Mouse (Mus musculus) spleen, adult 2 months (tissue): ENCODE measurements around the gene Ina. TPM values are rescaled to one million over a fixed set of nuclear protein-coding genes. Genes with fewer than 3 reads are reported as not detected.
A peak's percentile ranks its signal among the peaks of the same experiment; 100 is the strongest.
"Not testable (repeated sequence)": the region's sequence is repeated elsewhere in the genome, so short reads cannot be mapped to it uniquely, and the experiment has no call there.

Experiments
- DNase-seq, 2 experiments: peaks; one replicate each; pipeline versions ENCODE4 v3.0.0 to v3.0.0-alpha.2; 2012 to 2021; ENCODE audit warnings: low spot score in 2 of 2, low read depth in 1 of 2
- H3K27ac ChIP-seq: fragments of 200-500 bp; 2 replicates; pipeline ENCODE4 v1.5.1; 2012; ENCODE audit warnings: low read length, inconsistent platforms; ENCODE audit not compliant: insufficient read depth
- H3K27me3 ChIP-seq: fragments of 200-500 bp; 2 replicates; pipeline ENCODE4 v1.6.1; 2012; ENCODE audit warnings: mild to moderate bottlenecking, moderate library complexity, low read length, inconsistent platforms; ENCODE audit not compliant: control insufficient read depth, insufficient read depth
- H3K36me3 ChIP-seq: fragments of 200-500 bp; 2 replicates; pipeline ENCODE4 v1.6.1; 2012; ENCODE audit warnings: mild to moderate bottlenecking, low read length, inconsistent platforms; ENCODE audit not compliant: control insufficient read depth, insufficient read depth
- H3K4me1 ChIP-seq: fragments of 200-500 bp; 2 replicates; pipeline ENCODE4 v1.6.1; 2011; ENCODE audit warnings: inconsistent platforms; ENCODE audit not compliant: control insufficient read depth, insufficient read depth, insufficient read length
- H3K4me3 ChIP-seq: fragments of 200-500 bp; 2 replicates; pipeline ENCODE4 v1.5.1; 2011; ENCODE audit warnings: mild to moderate bottlenecking, inconsistent platforms; ENCODE audit not compliant: insufficient read depth, insufficient read length; ENCODE audit errors: extremely low read depth
- CTCF ChIP-seq: fragments of 200-500 bp; IDR thresholded peaks from 2 replicates; pipeline ENCODE4 v1.5.1; 2011; ENCODE audit warnings: mild to moderate bottlenecking, inconsistent platforms; ENCODE audit not compliant: insufficient read depth, insufficient read length, insufficient replicate concordance; ENCODE audit errors: extremely low read depth
- POLR2A ChIP-seq: fragments of 200-500 bp; IDR thresholded peaks from 2 replicates; pipeline ENCODE4 v1.6.1; 2011; ENCODE audit warnings: low read depth, low read length, inconsistent platforms
- WGBS: fragments of 180-500 bp; shearing (Covaris S2); methylation state at CpG from one replicate; pipeline ENCODE4 v1.1.7; 2018; 5-methylcytosine and 5-hydroxymethylcytosine counted together
- polyA plus RNA-seq: library from polyadenylated mRNA; depleted of rRNA; stranded (reverse); fragments of >200 nt; gene quantifications from 2 replicates; pipeline ENCODE4 v1.2.3, GENCODE M21; 2012

Gene Ina
- polyA plus RNA-seq, 1 experiment: 0.02 TPM

- 37% methylated on average over 6 of the region's 6 CpGs for WGBS
- H3K36me3 ChIP-seq: no peaks in the 10 kb centered on the region
- no peak overlapping the region for H3K27ac ChIP-seq
- no peak overlapping the region for H3K4me3 ChIP-seq
- peak in 1 of 2 experiments; percentile 59 for DNase-seq
- no peaks in the 10 kb centered on the region for H3K27me3 ChIP-seq
- 0 out of 2 replicates have a peak, but pooled peaks cover 2% of the 10 kb centered on the region for H3K4me1 ChIP-seq
- TF ChIP-seq CTCF (no peak), POLR2A (no peak)
Measured at GRCm38 (mm10) chr19:46977460-46977859, 37.0 kb upstream of the Ina start.

- not testable (repeated sequence) for H3K27ac ChIP-seq, H3K36me3 ChIP-seq, H3K4me3 ChIP-seq, H3K27me3 ChIP-seq, DNase-seq, H3K4me1 ChIP-seq
- WGBS: 98% methylated on average over 3 of the region's 3 CpGs
Measured at GRCm38 (mm10) chr19:46978069-46978468, 36.4 kb upstream of the Ina start.

- H3K27me3 ChIP-seq: no peaks in the 10 kb centered on the region
- 73% methylated on average over 17 of the region's 17 CpGs for WGBS
- H3K4me1 ChIP-seq: peaks cover 5% of the 10 kb centered on the region; the same call in 1 of the 2 replicates
- no peak overlapping the region for H3K4me3 ChIP-seq
- no peak for DNase-seq
- H3K36me3 ChIP-seq: no peaks in the 10 kb centered on the region
- no peak overlapping the region for H3K27ac ChIP-seq
- TF ChIP-seq POLR2A: no peak
- no peak for TF ChIP-seq CTCF
Measured at GRCm38 (mm10) chr19:46978920-46979780, 35.3 kb upstream of the Ina start.

DNA sequence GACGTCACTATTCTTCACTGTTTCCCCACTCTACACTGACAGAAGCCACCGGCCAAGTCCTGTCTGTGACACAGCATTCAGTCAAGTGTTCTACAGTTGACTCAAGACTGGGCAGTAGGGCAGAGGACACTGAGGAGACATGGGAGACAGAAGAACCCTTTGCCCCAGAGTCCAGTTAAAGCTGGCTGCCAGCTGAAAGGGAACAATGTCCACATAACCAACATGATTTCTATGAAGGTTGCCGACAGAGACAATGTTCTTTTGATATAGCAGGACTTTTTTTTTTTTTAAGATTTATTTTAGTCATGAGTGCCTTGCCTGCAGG lies 34.8 kb upstream of the Ina start:
- Histone ChIP-seq H3K4me1 (peaks cover 5% of the 10 kb centered on the region; the same call in 1 of the 2 replicates), H3K4me3 (no peak overlapping the region), H3K27ac (no peak overlapping the region), H3K36me3 (no peaks in the 10 kb centered on the region), H3K27me3 (no peaks in the 10 kb centered on the region)
- WGBS: 78% methylated on average over 3 of the region's 3 CpGs
- no peak for DNase-seq
- TF ChIP-seq CTCF: no peak
- TF ChIP-seq POLR2A: no peak

DNA sequence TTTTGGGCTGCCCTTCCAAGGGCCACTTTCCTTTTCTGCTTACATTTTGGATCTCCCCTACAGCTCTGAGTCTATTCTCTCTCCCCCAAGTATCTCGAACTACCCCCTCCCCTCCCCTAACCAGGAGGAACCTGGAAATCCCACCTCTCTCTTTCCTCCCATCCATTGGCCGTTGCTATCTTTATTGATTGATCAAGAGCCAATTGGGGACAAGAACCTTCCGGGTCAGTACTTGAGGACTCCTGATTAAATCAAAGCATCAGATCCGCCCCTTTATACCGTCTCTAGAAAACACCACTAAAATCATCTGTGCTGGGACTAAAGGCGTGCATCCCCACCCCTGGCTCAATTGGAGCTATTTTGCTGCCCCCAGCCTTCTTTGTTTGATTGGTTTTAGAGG lies 33.0 kb upstream of the Ina start:
- Histone ChIP-seq H3K27ac (no peak overlapping the region), H3K4me1 (peaks cover 5% of the 10 kb centered on the region; the same call in 1 of the 2 replicates), H3K36me3 (no peaks in the 10 kb centered on the region), H3K27me3 (no peaks in the 10 kb centered on the region), H3K4me3 (no peak overlapping the region)
- 77% methylated on average over 6 of the region's 6 CpGs for WGBS
- TF ChIP-seq CTCF: no peak
- no peak for TF ChIP-seq POLR2A
- DNase-seq: no peak

DNA sequence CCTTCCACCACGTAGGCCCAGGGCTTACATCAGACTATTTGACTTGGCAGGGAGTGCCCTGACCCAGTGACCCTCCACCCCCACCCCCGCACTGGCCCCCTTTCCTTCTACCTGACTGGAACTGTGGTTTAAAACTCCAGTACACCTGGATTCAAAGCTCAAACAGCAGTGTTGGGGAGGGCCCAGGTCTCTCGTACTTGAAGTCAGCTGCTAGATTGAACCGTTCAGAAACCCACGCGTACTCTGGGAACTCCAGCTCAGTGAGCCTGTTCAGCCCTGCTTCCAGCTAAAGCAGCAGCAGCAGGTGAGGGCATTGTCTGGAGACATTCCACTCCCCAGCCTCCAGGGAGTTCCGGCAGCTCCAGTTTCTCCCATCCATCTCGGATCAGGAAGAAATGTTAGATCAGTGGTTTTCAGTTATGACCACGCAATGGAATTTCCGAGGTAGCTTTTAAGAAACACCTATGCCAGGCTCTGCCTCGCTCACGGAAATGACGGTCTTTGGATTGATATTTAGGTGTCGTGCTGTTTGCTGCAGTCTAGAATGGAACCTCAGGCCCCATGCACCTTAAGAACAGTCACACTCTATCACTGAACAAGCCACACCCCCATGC lies 31.0 kb upstream of the Ina start:
- no peaks in the 10 kb centered on the region for H3K36me3 ChIP-seq
- DNase-seq: no peak
- peaks cover 8% of the 10 kb centered on the region; the same call in 1 of the 2 replicates for H3K4me1 ChIP-seq
- no peak for TF ChIP-seq POLR2A
- TF ChIP-seq CTCF: no peak
- H3K27ac ChIP-seq: no peak overlapping the region
- 74% methylated on average over 14 of the region's 14 CpGs for WGBS
- H3K27me3 ChIP-seq: no peaks in the 10 kb centered on the region
- H3K4me3 ChIP-seq: no peak overlapping the region

DNA sequence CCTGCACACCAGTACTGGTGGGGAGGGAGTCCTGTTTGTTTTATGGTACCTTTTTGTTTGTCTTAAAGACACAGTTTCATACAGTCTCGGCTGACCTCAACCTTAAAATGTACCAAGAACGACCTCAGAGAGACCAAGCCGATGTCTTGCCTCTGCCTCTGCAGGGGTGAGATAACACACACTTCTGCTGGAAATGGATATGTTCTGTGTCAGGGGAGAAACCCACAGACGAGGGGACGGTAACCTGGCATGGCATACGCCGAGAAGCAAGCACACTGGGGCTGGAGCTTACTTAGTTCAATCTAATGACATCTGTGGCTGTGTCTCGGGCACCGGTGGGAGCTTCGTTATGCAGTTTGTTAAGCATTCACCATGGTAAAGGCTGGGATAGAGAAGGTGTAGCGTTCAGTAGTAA lies 30.5 kb upstream of the Ina start:
- WGBS: 37% methylated on average over 11 of the region's 11 CpGs
- no peaks in the 10 kb centered on the region for H3K27me3 ChIP-seq
- H3K27ac ChIP-seq: no peak overlapping the region
- no peaks in the 10 kb centered on the region for H3K36me3 ChIP-seq
- H3K4me3 ChIP-seq: no peak overlapping the region
- no peak for DNase-seq
- H3K4me1 ChIP-seq: peaks cover 8% of the 10 kb centered on the region; the same call in 1 of the 2 replicates
- TF ChIP-seq POLR2A (no peak), CTCF (no peak)
